Mouse (Mus musculus): ENCODE measurements around the gene Sh2d6.
"Not testable (repeated sequence)": the region's sequence is repeated elsewhere in the genome, so short reads cannot be mapped to it uniquely, and the experiment has no call there.

The Sh2d6 gene

DNA sequence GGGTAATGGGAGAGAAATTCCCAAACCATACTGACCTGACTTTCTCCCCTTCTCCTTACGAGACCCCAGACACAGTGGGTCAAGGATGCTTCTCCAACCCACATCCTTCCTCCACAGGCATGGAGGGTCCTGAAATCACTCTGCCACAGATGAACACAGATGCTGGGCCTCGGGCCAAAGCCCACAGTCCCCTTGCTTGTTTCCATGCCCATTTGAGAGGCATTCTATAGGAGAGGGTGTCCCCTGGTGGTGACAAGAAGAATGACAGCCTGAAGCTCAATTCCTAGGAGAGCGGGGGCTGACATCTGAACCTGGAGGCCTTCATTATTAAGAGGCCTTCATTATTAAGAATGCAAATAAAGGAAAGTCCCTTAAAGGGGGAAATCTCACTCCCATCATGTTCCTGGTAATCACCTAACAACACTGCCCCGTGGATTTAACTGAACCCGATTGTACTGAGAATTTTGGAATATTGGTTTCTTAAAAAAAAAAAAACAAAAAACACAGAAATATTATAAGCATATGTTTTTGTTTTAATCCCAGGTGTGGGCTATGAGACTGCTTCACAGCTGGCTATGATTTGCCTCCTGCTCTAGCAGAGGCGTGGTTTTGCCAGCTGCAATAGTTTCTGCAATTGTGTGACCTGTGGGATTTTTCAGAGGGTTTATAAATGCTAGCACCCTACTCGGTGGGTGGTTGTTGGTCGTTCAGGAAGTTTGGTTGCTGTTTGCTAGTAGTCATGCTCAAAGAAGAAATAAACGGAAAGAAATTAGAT lies 12.7 kb upstream of the Sh2d6 start:
- DNase-seq: peak; percentile 73

DNA sequence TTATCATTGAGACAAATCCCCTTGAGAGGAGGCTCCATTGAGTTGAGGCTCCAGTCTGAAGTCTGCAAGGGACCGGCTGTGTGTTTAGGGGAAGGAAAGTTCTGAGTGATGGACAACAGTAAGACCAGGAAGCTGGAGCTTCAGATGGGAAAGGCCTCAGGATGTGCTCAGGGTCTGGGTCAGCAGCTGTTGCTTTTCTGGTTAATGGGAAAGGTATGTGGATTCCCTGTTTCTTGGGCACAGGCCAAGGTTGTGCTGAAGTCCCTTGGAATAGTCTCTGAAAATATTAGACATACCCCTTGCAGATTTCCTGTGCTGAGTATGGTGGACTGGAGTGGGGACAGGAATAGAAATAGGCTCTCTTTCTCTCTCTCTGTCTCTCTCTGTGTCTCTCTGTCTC lies 12.0 kb upstream of the Sh2d6 start:
- DNase-seq: not testable (repeated sequence)

- DNase-seq: no peak
Measured at GRCm38 (mm10) chr6:72532580-72532979, 11.1 kb upstream of the Sh2d6 start.

GRCm38 (mm10) chr6:72528410-72529151 lies 7.1 kb upstream of the Sh2d6 start:
- no peak for DNase-seq

DNA sequence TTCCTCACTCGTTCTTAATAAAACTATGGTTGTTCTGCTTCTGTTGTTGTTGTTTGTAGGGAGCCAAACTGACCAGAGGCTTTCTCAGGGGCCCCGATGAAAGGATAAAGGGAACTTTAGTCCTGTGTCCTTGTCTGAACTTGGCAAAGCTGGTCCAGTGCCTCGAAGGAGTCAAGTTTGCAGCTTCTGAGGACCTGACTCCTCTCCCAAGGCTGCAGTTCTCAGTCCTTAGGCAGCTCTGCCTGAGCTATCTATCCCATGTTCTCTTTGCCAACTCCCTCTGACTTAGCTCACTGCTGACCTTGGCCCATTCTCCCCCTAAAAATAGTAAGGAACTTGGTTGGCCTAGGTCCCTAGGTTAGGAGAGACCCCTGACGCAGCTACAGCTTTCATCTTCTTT lies 5.6 kb upstream of the Sh2d6 start:
- DNase-seq: no peak

- DNase-seq: no peak
Measured at GRCm38 (mm10) chr6:72524160-72524559, 2.7 kb upstream of the Sh2d6 start.

DNA sequence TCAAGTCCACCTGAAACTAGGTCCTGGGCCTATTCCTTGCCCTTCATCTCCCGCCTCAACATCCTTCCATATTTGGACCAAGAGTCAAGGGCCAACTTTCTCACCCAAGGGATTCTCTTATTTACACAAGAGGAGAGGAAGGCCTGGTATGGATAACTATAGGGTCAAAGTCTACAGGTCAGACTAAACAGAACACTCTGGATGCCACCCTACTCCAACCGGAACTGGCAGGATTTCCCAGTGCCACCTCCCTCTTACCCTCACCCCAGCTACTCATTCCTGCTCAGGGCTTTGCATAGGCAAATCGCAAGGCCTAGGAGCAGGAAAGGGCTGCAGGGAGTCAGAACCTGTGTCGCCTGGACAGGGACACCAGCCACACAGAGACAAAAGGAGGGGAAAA lies 1.7 kb upstream of the Sh2d6 start:
- no peak for DNase-seq

DNA sequence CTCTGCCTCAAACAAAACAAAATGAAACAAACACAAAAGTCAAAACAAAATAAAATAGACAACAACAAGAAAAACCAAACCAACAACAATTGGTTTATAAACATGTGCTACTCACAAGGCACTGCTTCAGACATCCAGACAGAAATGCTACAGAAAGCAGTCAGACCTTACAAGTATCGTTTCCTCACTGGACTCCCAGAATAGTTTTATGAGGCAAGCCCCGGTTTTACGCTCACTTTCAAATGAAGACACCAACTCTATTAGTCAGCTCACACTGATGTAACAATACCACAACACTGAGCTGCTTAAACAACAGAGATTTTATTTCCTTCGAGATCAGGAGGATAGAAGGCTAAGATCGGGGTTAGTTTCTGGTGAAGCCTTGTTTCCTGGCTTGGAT lies 781 bp upstream of the Sh2d6 start:
- DNase-seq: no peak

GRCm38 (mm10) chr6:72520904-72521303 lies 603 bp downstream of the Sh2d6 start:
- no peak for DNase-seq

- DNase-seq: peak; percentile 11
Measured at GRCm38 (mm10) chr6:72519892-72520663, 1.4 kb downstream of the Sh2d6 start.

DNA sequence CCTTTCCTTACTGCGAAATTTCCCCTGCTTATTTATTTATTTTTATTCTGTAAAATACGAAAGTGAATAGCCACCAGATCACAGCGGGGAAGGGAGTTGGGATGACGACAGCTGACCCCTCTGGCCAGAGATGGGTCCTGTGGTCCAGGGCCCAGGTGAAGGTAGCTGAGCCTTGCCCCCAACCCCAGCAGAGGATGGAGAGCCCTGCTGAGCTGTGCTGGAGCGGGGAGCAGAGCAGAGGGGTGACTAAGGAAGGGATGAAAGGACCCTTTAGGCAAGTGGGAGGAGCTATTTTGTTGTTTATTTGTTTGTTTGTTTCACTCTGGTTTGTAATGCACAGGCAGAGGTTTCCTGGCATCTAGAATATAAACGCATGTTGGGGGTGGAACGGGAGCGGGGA lies 2.2 kb downstream of the Sh2d6 start:
- no peak for DNase-seq

- DNase-seq: no peak
Measured at GRCm38 (mm10) chr6:72518842-72519241, 2.7 kb downstream of the Sh2d6 start.

DNA sequence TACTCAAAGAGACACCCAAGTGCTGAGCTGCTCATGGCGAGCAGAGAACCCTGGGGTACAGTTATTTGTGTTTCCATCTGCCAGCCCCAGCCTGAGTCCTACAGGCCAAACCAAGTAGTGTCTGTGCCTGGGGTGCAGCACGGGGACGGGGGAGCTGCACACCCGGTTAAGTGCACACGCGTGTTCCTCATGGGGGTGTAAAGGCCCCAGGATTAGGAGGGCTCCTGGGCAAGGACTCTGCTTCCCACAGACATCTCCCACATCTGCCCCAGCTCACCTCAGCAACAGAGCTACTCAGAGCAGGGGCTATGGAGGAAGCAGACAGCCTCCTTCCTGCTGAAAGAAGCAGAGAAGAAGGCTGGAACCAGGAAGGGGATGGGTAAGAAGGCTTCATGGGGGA lies 5.9 kb downstream of the Sh2d6 start:
- DNase-seq: no peak

DNA sequence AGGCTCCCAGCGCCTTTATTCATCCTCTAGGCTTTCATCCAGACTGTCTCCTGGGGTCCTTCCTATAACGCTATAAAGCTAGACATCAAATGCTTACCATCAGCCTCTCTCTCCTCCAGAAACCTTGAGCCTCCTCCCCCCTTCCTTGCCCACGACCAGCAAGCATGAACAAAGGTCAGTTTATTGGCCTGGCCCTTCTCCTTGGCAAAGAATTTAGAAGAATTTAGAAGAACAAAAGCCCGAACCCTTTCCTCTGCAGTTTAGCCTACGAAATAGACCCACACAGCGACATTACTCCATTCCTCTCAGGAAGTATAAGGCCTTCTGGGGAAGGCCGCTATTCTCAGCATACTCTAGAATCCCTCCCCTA lies 8.5 kb downstream of the Sh2d6 start:
- no peak for DNase-seq

GRCm38 (mm10) chr6:72512386-72513070 lies 9.0 kb downstream of the Sh2d6 start:
- peak; percentile 92 for DNase-seq

DNA sequence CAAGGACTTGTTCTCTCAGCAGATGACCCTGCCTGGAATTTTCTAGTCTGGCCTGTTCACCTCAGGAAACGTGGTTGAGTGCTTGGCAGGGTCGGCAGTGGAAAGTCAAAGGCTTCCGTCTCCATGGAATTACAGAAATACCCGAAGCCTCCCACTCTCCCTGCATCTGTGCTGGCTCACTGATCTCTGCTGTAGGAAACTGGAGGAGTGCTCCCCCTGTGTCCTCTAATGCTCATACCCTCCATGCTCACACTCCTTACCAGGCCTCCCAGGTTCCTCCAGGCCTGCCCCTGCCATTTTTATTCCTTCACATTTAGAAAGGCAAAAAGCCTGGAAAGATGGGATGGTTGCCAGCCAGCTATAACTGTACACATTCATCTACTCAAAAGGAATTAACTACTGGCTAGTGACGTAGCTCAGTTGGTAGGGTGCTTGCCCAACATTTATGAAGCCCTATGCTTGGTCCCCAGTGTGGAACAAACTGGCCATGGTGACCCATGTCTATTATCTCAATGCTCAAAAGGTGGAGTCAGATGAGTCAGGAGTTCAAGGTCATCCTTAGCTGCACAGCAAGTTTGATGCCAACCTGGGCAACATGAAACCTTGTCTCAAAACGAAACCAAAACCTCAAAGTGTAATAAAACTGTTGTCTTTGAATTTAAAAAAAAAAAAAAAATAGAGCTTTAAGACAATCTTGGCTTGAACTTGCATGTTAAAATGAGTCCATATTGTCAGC lies 10.7 kb downstream of the Sh2d6 start:
- DNase-seq: no peak

GRCm38 (mm10) chr6:72509872-72510435 lies 11.6 kb downstream of the Sh2d6 start:
- DNase-seq: no peak

DNA sequence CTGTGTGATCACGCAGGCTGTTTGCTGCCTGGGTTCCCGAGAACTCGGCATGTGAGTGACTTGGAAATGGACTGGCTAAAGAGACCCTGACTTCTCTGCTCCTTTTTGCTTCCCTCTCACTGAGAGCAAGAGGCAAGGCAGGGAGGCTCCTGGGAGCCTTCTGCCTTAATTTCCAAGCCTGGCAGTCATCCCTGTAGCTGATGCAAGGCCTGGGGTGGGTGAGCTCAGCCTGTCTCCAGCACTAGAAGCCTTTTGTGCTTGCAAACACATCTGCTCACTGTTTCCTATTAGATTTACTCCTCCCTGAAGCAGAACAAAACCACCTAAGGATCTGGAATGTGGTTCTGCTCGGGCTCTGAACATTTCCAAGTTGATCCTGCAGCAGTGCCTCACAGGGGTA lies 12.9 kb downstream of the Sh2d6 start:
- no peak for DNase-seq

GRCm38 (mm10) chr6:72506104-72506503 lies 15.4 kb downstream of the Sh2d6 start:
- no peak for DNase-seq

DNA sequence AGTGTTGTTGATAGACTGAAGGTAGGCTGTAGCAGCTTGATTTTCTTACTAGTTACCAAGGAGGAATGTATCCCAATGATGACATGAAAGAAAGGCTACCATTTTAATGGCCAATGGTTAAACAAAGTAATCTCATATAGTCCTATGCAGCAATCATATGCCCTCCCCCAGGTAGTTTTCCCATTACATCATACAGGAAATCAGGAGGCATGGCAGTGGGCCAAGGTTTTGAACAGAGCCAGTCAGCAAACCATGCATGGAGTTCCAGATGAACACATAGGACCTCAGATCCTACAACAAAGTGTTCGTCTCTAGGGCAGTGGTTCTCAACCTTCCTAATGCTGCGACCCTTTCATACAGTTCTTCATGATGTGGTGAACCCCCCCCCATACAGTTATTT lies 17.6 kb downstream of the Sh2d6 start:
- peak; percentile 72 for DNase-seq

DNA sequence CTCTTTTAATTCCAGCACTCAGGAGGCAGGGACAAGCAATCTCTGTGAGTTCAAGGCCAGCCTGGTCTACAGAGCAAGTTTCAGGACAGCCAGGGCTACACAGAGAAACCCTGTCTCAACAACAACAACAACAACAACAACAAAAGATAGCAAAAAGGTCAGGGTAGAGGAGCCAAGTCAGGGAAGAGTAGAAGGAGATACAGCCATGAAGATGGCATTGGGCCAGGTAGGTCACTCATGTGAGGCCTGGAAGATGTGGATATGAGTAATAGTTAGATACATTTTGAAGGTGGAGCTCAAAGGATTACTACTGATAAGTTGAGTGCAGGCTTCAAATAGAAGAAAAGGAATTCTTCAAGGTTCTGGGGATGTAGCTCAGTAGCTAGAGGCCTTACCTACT lies 18.2 kb downstream of the Sh2d6 start:
- no peak for DNase-seq

- DNase-seq: no peak
Measured at GRCm38 (mm10) chr6:72498950-72499349, 22.6 kb downstream of the Sh2d6 start.

Measured in lung, postnatal 14 days (tissue).